Mouse (Mus musculus): ENCODE results near the gene Olfr190.

Olfr190 gene

DNA sequence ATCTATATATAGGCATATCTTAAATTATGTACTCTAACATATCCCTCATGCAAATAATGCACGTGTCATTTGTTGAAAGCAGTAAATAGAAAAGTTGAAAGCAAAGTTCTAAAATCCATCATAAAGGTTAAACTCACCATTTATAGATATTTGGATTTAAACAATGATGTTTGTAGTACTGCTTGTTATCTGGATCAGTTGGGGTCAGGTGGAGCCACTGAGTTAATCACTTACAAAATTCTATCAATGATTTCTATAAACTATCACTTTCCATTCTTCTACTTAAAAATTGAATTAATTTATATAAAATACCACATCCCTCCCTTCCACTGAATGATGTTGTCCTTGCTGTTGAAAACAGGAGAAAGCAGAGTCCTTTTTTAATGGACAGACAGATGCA lies 28.9 kb downstream of the Olfr190 start:
- no peaks in the 10 kb centered on the region for H3K9me3 ChIP-seq (ENCODE audit: low read length)
- H3K4me1 ChIP-seq (replicated peaks; ENCODE audit: low read depth, low read length): no peaks in the 10 kb centered on the region
- H3K27me3 ChIP-seq (ENCODE audit: insufficient read depth, low read length): no peaks in the 10 kb centered on the region
- H3K4me3 ChIP-seq (replicated peaks; ENCODE audit: low read length): no peak overlapping the region
- H3K36me3 ChIP-seq (ENCODE audit: insufficient read depth, low read length): no peaks in the 10 kb centered on the region
- TF ChIP-seq NANOG (IDR thresholded peaks at IDR 0.05; ENCODE audit: borderline replicate concordance, low read length) (no peak), CTCF (conservative IDR thresholded peaks at IDR 0.05; ENCODE audit: low read length) (no peak), POU5F1 (IDR thresholded peaks at IDR 0.05; ENCODE audit: borderline replicate concordance, low read length) (no peak)

- H3K36me3 ChIP-seq (ENCODE audit: insufficient read depth, low read length): no peaks in the 10 kb centered on the region
- no peaks in the 10 kb centered on the region for H3K9me3 ChIP-seq (ENCODE audit: low read length)
- H3K4me3 ChIP-seq (replicated peaks; ENCODE audit: low read length): no peak overlapping the region
- no peak for TF ChIP-seq NANOG (IDR thresholded peaks at IDR 0.05; ENCODE audit: borderline replicate concordance, low read length)
- TF ChIP-seq POU5F1 (IDR thresholded peaks at IDR 0.05; ENCODE audit: borderline replicate concordance, low read length): no peak
- no peak for TF ChIP-seq CTCF (conservative IDR thresholded peaks at IDR 0.05; ENCODE audit: low read length)
- no peaks in the 10 kb centered on the region for H3K27me3 ChIP-seq (ENCODE audit: insufficient read depth, low read length)
- no peaks in the 10 kb centered on the region for H3K4me1 ChIP-seq (replicated peaks; ENCODE audit: low read depth, low read length)
Measured at GRCm38 (mm10) chr16:59047579-59047978, 30.2 kb downstream of the Olfr190 start.

DNA sequence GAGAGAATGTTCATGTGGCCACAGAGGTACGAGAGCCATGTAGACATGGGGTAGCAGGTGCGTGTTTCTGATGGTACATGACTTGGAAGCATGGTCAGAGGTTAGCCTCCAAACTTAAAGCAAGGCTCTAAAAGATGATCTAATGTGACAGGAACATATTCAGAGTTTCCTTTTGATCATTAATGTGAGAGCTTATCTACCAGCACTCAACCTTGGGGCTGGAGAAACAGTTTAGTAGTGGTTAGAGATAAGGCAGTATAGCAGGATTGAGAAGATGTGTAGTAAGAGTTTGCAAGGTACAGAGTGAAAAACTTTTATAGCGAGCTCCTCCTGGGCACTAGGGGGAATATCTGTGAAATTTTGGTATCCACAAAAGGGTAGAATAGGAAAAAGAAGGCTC lies 32.0 kb downstream of the Olfr190 start:
- no peaks in the 10 kb centered on the region for H3K9me3 ChIP-seq (ENCODE audit: low read length)
- no peaks in the 10 kb centered on the region for H3K4me1 ChIP-seq (replicated peaks; ENCODE audit: low read depth, low read length)
- H3K27me3 ChIP-seq (ENCODE audit: insufficient read depth, low read length): no peaks in the 10 kb centered on the region
- H3K36me3 ChIP-seq (ENCODE audit: insufficient read depth, low read length): no peaks in the 10 kb centered on the region
- H3K4me3 ChIP-seq (replicated peaks; ENCODE audit: low read length): no peak overlapping the region
- TF ChIP-seq NANOG (IDR thresholded peaks at IDR 0.05; ENCODE audit: borderline replicate concordance, low read length): no peak
- TF ChIP-seq CTCF (conservative IDR thresholded peaks at IDR 0.05; ENCODE audit: low read length): no peak
- TF ChIP-seq POU5F1 (IDR thresholded peaks at IDR 0.05; ENCODE audit: borderline replicate concordance, low read length): no peak

- no peaks in the 10 kb centered on the region for H3K9me3 ChIP-seq (ENCODE audit: low read length)
- no peaks in the 10 kb centered on the region for H3K36me3 ChIP-seq (ENCODE audit: insufficient read depth, low read length)
- TF ChIP-seq CTCF (conservative IDR thresholded peaks at IDR 0.05; ENCODE audit: low read length) (no peak), NANOG (IDR thresholded peaks at IDR 0.05; ENCODE audit: borderline replicate concordance, low read length) (no peak), POU5F1 (IDR thresholded peaks at IDR 0.05; ENCODE audit: borderline replicate concordance, low read length) (no peak)
- no peak within 1 kb of the TSS for H3K4me3 ChIP-seq (replicated peaks; ENCODE audit: low read length)
- no peaks in the 10 kb centered on the region for H3K27me3 ChIP-seq (ENCODE audit: insufficient read depth, low read length)
- no peaks in the 10 kb centered on the region for H3K4me1 ChIP-seq (replicated peaks; ENCODE audit: low read depth, low read length)
Measured at GRCm38 (mm10) chr16:59039710-59040109, 38.1 kb downstream of the Olfr190 start, which contains the start of gene Olfr187. Gene Olfr187, minus strand, starts transcription at chr16:59039767.

DNA sequence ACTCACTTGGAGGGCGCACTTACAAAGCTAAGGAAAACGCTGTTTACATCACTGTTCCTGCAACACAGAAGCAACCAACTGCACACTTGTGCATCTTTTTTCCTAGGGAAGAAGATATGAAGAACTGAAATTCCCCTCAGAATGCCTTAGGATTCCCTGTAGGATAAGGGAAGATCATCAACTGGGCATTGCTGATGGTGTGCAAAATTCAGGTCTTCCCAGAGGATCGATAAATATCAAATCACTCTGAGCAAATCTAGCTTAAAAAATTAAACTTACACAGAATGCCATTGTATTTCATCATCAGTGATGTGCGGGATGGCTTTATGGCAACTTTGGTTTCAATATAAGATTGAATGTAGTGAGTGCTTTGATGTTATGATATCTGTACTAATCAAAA lies 47.6 kb downstream of the Olfr190 start, which contains the start of gene Olfr186:
Olfr186 (minus strand) TSS at position 101 of the 400 bp plus-strand sequence.
- Histone ChIP-seq H3K4me3 (replicated peaks; ENCODE audit: low read length) (no peak within 1 kb of the TSS), H3K27me3 (ENCODE audit: insufficient read depth, low read length) (no peaks in the 10 kb centered on the region), H3K9me3 (ENCODE audit: low read length) (no peaks in the 10 kb centered on the region), H3K36me3 (ENCODE audit: insufficient read depth, low read length) (no peaks in the 10 kb centered on the region), H3K4me1 (replicated peaks; ENCODE audit: low read depth, low read length) (no peaks in the 10 kb centered on the region)
- TF ChIP-seq POU5F1 (IDR thresholded peaks at IDR 0.05; ENCODE audit: borderline replicate concordance, low read length): no peak
- no peak for TF ChIP-seq CTCF (conservative IDR thresholded peaks at IDR 0.05; ENCODE audit: low read length)
- no peak for TF ChIP-seq NANOG (IDR thresholded peaks at IDR 0.05; ENCODE audit: borderline replicate concordance, low read length)
